In genomic region chr6:37429849-37430470, GRCm38 (mm10) we compare ENCODE assay signal across 13 mouse cellular contexts. TPM values are rescaled to one million over a fixed set of nuclear protein-coding genes. Genes with fewer than 3 reads are reported as not detected.
DNase-seq lines count a peak whose midpoint lies in the region; ATAC-seq and TF ChIP-seq lines count a peak whose summit lies in the region.
"Had no signal": no experiment of that assay in that cellular context is flagged by ENCODE, and none has a peak within 500 bp of the region (broad histone marks: within the 10 kb centered on the region; RNA-seq: fewer than 3 reads in every experiment).

No protein-coding gene starts in this region.

- H3K27me3 ChIP-seq in heart, adult 2 months (ENCODE audit: control insufficient read depth, insufficient read depth, low read length): no peaks in the 10 kb centered on the region
- no peaks in the 10 kb centered on the region for H3K27me3 ChIP-seq in lung, embryonic 14.5 days (ENCODE audit: insufficient read depth, low read length)
- no peaks in the 10 kb centered on the region for H3K27me3 ChIP-seq in heart, postnatal 0 days (ENCODE audit: control insufficient read depth, insufficient read depth, low read length)
- no peaks in the 10 kb centered on the region for H3K27me3 ChIP-seq in neural tube, embryonic 15.5 days (replicated peaks)

- H3K9ac ChIP-seq in heart, adult 2 months (ENCODE audit: low read depth, low read length): no peak overlapping the region
- H3K9ac ChIP-seq in lung, embryonic 14.5 days: peak overlapping the region; percentile 53
- H3K9ac ChIP-seq in heart, postnatal 0 days (replicated peaks; ENCODE audit: low read depth, low read length): peak overlapping the region; percentile 13; the same call in 1 of the 2 replicates
- no peak overlapping the region for H3K9ac ChIP-seq in neural tube, embryonic 15.5 days (replicated peaks)

- ATAC-seq in lung, embryonic 14.5 days (ENCODE audit: insufficient read depth): 0 out of 2 replicates have a peak, but pooled peaks have one; percentile 3
- ATAC-seq in heart, postnatal 0 days (ENCODE audit: insufficient read depth, low read depth): no peak
- ATAC-seq in neural tube, embryonic 15.5 days (ENCODE audit: low FRiP score): no peak
- ATAC-seq: midbrain, embryonic 16.5 days had no signal

- TF ChIP-seq POLR2A in heart, adult 2 months (IDR thresholded peaks at IDR 0.05; ENCODE audit: insufficient read depth, low read depth, low read length): no peak

- WGBS in heart, adult 2 months: 82% methylated on average over 3 of the region's 3 CpGs
- 75% methylated on average over 3 of the region's 3 CpGs for WGBS in lung, embryonic 14.5 days
- WGBS in heart, postnatal 0 days: 70% methylated on average over 3 of the region's 3 CpGs
- 86% methylated on average over 3 of the region's 3 CpGs for WGBS in neural tube, embryonic 15.5 days

- TF ChIP-seq CTCF in heart, adult 2 months (IDR thresholded peaks at IDR 0.05): no peak
- TF ChIP-seq CTCF in lung, embryonic 14.5 days (IDR thresholded peaks at IDR 0.05; ENCODE audit: low read depth): no peak
- TF ChIP-seq CTCF in heart, postnatal 0 days (IDR thresholded peaks at IDR 0.05; ENCODE audit: low read depth): no peak
- no peak for TF ChIP-seq CTCF in layer of hippocampus, adult 2 months (conservative IDR thresholded peaks at IDR 0.05)

- no peaks in the 10 kb centered on the region for H3K9me3 ChIP-seq in lung, embryonic 14.5 days (ENCODE audit: low read depth, low read length)
- H3K9me3 ChIP-seq in heart, postnatal 0 days (replicated peaks; ENCODE audit: control insufficient read depth, low read length): no peaks in the 10 kb centered on the region
- H3K9me3 ChIP-seq in neural tube, embryonic 15.5 days (replicated peaks): no peaks in the 10 kb centered on the region

- H3K79me2 ChIP-seq in heart, adult 2 months (replicated peaks; ENCODE audit: control insufficient read depth, insufficient read depth, low read length): peaks cover 5% of the 10 kb centered on the region

- peak overlapping the region; percentile 87 for H3K27ac ChIP-seq in heart, adult 2 months
- peak overlapping the region; percentile 99 for H3K27ac ChIP-seq in lung, embryonic 14.5 days (ENCODE audit: low read depth)
- peak overlapping the region; percentile 90 for H3K27ac ChIP-seq in heart, postnatal 0 days (ENCODE audit: low read depth)
- H3K27ac ChIP-seq in neural tube, embryonic 15.5 days (replicated peaks): peak overlapping the region; percentile 74; the same call in 1 of the 2 replicates
- no peak overlapping the region for H3K27ac ChIP-seq in layer of hippocampus, adult 2 months

- no peak for TF ChIP-seq EP300 in heart, adult 2 months (IDR thresholded peaks at IDR 0.05; ENCODE audit: insufficient read depth, low read depth, low read length)
- no peak for TF ChIP-seq EP300 in heart, postnatal 0 days (IDR thresholded peaks at IDR 0.05; ENCODE audit: low read depth)

- no peak overlapping the region for H3K4me3 ChIP-seq in heart, adult 2 months
- no peak overlapping the region for H3K4me3 ChIP-seq in lung, embryonic 14.5 days (ENCODE audit: low read depth, low read length)
- H3K4me3 ChIP-seq in heart, postnatal 0 days (ENCODE audit: low read depth, low read length): no peak overlapping the region
- no peak overlapping the region for H3K4me3 ChIP-seq in neural tube, embryonic 15.5 days (replicated peaks)
- H3K4me3 ChIP-seq in layer of hippocampus, adult 2 months: no peak overlapping the region

- intact Hi-C loops in heart, adult 2 months (cut with DNase I): no loop called here

- H3K4me2 ChIP-seq in lung, embryonic 14.5 days: peak overlapping the region; percentile 64
- H3K4me2 ChIP-seq in heart, postnatal 0 days (ENCODE audit: low read depth, low read length): peak overlapping the region; percentile 53
- no peak overlapping the region for H3K4me2 ChIP-seq in neural tube, embryonic 15.5 days

- H3K36me3 ChIP-seq in heart, adult 2 months (ENCODE audit: control insufficient read depth, insufficient read depth, low read length): peaks cover 30% of the 10 kb centered on the region
- peaks cover 6% of the 10 kb centered on the region; the same call in 1 of the 2 replicates for H3K36me3 ChIP-seq in lung, embryonic 14.5 days (ENCODE audit: insufficient read depth)
- no peaks in the 10 kb centered on the region; the same call in none of the 2 replicates for H3K36me3 ChIP-seq in heart, postnatal 0 days (replicated peaks; ENCODE audit: control insufficient read depth, insufficient read depth, low read length)
- H3K36me3 ChIP-seq in neural tube, embryonic 15.5 days: no peaks in the 10 kb centered on the region

- no peak for DNase-seq in heart, adult 2 months
- DNase-seq in heart, adult 8-10 months (ENCODE audit: low spot score): no peak
- no peak for DNase-seq in lung, embryonic 14.5 days
- DNase-seq in lung, postnatal 36 days: no peak
- no peak for DNase-seq in heart, postnatal 0 days (ENCODE audit: low spot score)
- no peak for DNase-seq in layer of hippocampus, adult 2 months (ENCODE audit: low spot score in 2 of 2)
- no peak for DNase-seq in frontal cortex, adult 2 months (ENCODE audit: extremely low spot score in 1 of 2, low spot score in 1 of 2)
- DNase-seq: B cell, adult 2 months; embryo, embryonic 11 days; gastrocnemius, postnatal 14 days; thymus, adult 18-20 months had no signal

- H3K4me1 ChIP-seq in heart, adult 2 months (ENCODE audit: control insufficient read depth, insufficient read depth, low read length): peaks cover 40% of the 10 kb centered on the region
- peaks cover 56% of the 10 kb centered on the region for H3K4me1 ChIP-seq in lung, embryonic 14.5 days (ENCODE audit: insufficient read depth)
- H3K4me1 ChIP-seq in heart, postnatal 0 days (ENCODE audit: control insufficient read depth, insufficient read depth): peaks cover 81% of the 10 kb centered on the region
- peaks cover 20% of the 10 kb centered on the region for H3K4me1 ChIP-seq in neural tube, embryonic 15.5 days

RNA-seq across cellular contexts. Expression of gene Creb3l2, which starts 12.0 kb away (rescaled TPM):
- total RNA-seq in heart, adult 2 months (2021): 10 to 100 TPM; 20.5 to 26.5 TPM
- polyA plus RNA-seq in heart, adult 2 months (2012; rRNA removed): 16.7 and 19.2 TPM in 2 replicates
- total RNA-seq in heart, adult 8-10 months (2022): 10 to 100 TPM; 21.8 to 23.8 (median 23.2) TPM
- polyA plus RNA-seq in lung, embryonic 14.5 days (2014; fragmentation: Nextera tagmentation; extraction: Ambion mirVana): 33.1 and 35.6 TPM in 2 replicates
- 32.4 and 39.7 TPM in 2 replicates for total RNA-seq in heart, postnatal 0 days (2014; rRNA removed; ENCODE audit: low replicate concordance)
- polyA plus RNA-seq in heart, postnatal 0 days (2015; fragmentation: Nextera tagmentation; extraction: Ambion mirVana): 16.3 TPM in 2 replicates
- polyA plus RNA-seq in neural tube, embryonic 15.5 days (2015; fragmentation: Nextera tagmentation; extraction: Ambion mirVana): 4.1 and 7.3 TPM in 2 replicates
- total RNA-seq in layer of hippocampus, adult 2 months (2021): 1 to 10 TPM; 8.3 to 9.8 TPM
- polyA plus RNA-seq in frontal cortex, adult 2 months (2012; rRNA removed): 5.6 and 5.7 TPM in 2 replicates

Comparison
In these comparisons a context has a peak if more than half of its experiments do, and no peak if none do; other contexts are left out.
1. H3K9ac ChIP-seq: peak in lung, embryonic 14.5 days (single experiment) and heart, postnatal 0 days (single experiment); none in heart, adult 2 months (single experiment) and neural tube, embryonic 15.5 days (single experiment).